Mouse (Mus musculus) lung, postnatal 0 days (tissue): ENCODE data around the gene Vps72.

Experiments
- CTCF ChIP-seq: IDR thresholded peaks from 2 replicates; pipeline ENCODE4 v1.5.1; 2016; ENCODE audit warnings: antibody characterized with exemption, mild to moderate bottlenecking
- EP300 ChIP-seq: IDR thresholded peaks from 2 replicates; pipeline ENCODE4 v1.6.1; 2016; ENCODE audit warnings: antibody characterized with exemption, mild to moderate bottlenecking, control low read depth

DNA sequence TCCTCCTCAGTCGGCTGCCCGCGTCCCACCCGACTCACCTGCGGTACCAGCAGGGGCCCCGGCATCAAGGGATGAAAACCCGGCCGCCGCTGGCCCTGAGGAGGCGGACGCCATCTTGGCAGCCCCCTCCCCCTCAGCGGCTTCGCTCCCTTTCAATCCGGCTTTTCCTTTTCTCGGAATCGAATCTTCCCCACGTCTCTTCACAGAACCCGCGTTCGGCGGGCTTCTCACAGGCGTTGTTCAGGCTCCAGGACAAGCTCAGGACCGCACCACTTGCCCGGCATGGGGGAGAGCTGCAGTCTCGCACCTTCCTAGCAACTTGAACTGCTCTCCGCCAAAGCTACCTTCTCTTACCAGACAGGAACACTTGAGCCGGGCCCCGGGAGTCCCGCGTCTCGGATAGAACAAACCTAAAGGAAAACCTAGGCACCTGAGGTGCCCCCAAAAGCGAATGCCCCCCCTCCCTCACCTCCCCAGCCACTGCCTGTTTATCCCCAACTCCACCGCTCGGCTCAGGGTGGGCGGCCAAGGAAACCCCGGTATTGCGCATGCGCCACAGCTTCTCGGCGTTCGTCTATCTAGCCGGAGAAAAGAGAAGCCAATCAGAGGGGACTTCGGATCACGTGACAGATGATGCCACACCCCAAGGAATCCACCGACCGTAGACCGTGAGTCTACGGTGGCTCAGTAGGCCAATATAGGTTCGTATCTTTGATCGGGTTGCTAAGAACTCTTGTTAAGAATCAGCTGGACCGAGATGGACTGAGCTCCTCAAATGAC lies 4.3 kb upstream of the Vps72 start, which contains the start of gene Pip5k1a:
- TF ChIP-seq CTCF (peak; percentile 35), EP300 (0 out of 2 replicates have a peak, but pooled peaks have one; percentile 21)
